Mouse (Mus musculus): ENCODE measurements at regions not wholly inside any gene's neighbourhood (a gene's known extent, or its start where the extent isn't known, plus 50 kb on each side); places are given as distances from the start of the nearest gene placed in this dataset.

DNA sequence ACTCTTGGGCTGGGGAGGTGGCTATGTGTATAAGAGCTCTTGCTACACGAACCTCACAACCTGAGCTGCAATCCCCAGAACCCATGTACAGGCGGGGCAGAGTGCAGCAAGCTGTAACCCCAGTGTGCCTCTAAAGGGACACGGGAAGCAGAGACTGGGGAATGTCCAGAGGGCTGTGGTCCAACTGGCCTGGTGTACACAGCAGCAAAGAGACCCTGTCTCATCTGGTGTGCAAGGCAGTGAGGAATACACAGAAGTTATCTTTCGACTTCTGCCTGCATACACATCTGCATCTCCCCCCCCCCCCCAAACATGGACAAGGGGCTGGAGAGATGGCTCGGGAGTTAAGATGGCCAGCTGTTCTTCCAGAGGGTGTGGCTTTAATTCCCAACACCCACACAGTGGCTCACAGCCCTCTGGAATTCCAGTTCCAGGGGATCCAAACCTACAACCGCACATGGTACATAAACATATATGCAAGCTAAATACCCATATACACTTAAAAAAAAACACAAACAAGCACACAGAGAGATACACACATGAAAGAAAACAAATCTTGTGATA is 86.4 kb downstream of the Vcpkmt start:
- TF ChIP-seq POLR2A (IDR thresholded peaks at IDR 0.05; ENCODE audit: borderline replicate concordance, extremely low read depth, insufficient read depth, insufficient read length, poor library complexity, severe bottlenecking) (no peak), CTCF (IDR thresholded peaks at IDR 0.05; ENCODE audit: borderline replicate concordance, extremely low read depth, insufficient read depth, insufficient read length) (no peak)

Measured in brain, embryonic 14.5 days (tissue).